Mouse (Mus musculus): ENCODE measurements at regions not wholly inside any gene's neighbourhood (a gene's known extent, or its start where the extent isn't known, plus 50 kb on each side); places are given as distances from the start of the nearest gene placed in this dataset.

GRCm38 (mm10) chr2:33944301-33944700 is 56.6 kb upstream of the Mvb12b start:
- DNase-seq (ENCODE audit: extremely low read depth, low read depth, low spot score) = no peak

GRCm38 (mm10) chr2:33942085-33942484 is 54.3 kb upstream of the Mvb12b start:
- DNase-seq (ENCODE audit: extremely low read depth, low read depth, low spot score) = no peak

GRCm38 (mm10) chr2:33941316-33941715 is 53.6 kb upstream of the Mvb12b start:
- DNase-seq (ENCODE audit: extremely low read depth, low read depth, low spot score) = no peak

- DNase-seq (ENCODE audit: extremely low read depth, low read depth, low spot score) = no peak
Observed at GRCm38 (mm10) chr2:33939836-33940235, 52.1 kb upstream of the Mvb12b start.

Data from fat pad, adult 2 months (tissue).